Mouse (Mus musculus) adrenal gland, adult 8-10 months (tissue): ENCODE results near the gene 4933428G20Rik. TPM values are rescaled to one million over a fixed set of nuclear protein-coding genes. Genes with fewer than 3 reads are reported as not detected.
A peak's percentile ranks its signal among the peaks of the same experiment; 100 is the strongest.

ENCODE experiments used
- DNase-seq: peaks from one replicate; pipeline ENCODE4 v3.0.0; 2022
- total RNA-seq, 4 experiments: library from RNA; stranded (reverse); gene quantifications; 2 replicates each; pipeline ENCODE4 v1.2.4; 2022

4933428G20Rik gene
- total RNA-seq, 4 experiments from 2014 or later, result 0.35 to 0.80 (median 0.45) TPM; not detected in 1

- no peak for DNase-seq
These were observed 38.8 kb downstream of the 4933428G20Rik start for GRCm38 (mm10) chr11:97461307-97461820.

- DNase-seq, result no peak
These were observed 43.0 kb downstream of the 4933428G20Rik start for GRCm38 (mm10) chr11:97457120-97457519.

DNA sequence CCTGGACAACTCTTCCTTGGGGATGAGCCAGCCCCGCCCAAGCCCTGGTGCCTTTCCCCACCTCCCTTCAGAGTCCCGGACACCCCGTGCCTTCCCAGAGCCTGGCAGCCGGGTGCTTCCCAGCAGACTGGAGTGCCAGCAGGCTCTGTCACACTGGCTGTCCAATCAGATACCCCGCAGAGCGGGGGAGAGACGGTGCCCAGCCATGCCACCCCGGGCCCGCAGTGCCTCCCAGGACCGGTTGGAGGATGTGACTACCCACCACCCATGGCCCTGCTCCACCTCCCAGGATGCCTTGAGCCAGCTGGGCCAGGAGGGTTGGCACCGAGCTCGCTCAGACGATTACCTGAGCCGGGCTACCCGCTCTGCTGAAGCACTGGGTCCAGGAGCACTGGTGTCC is 48.5 kb downstream of the 4933428G20Rik start:
- DNase-seq, result peak; percentile 23

GRCm38 (mm10) chr11:97450305-97450922 is 49.7 kb downstream of the 4933428G20Rik start:
- DNase-seq, result peak; percentile 66

GRCm38 (mm10) chr11:97449601-97450293 is 50.4 kb downstream of the 4933428G20Rik start:
- peak; percentile 89 for DNase-seq

GRCm38 (mm10) chr11:97448611-97449394 is 51.3 kb downstream of the 4933428G20Rik start:
- peak; percentile 88 for DNase-seq

- no peak for DNase-seq
These were observed 52.2 kb downstream of the 4933428G20Rik start for GRCm38 (mm10) chr11:97447979-97448378.

GRCm38 (mm10) chr11:97445999-97446511 is 54.1 kb downstream of the 4933428G20Rik start:
- no peak for DNase-seq

DNA sequence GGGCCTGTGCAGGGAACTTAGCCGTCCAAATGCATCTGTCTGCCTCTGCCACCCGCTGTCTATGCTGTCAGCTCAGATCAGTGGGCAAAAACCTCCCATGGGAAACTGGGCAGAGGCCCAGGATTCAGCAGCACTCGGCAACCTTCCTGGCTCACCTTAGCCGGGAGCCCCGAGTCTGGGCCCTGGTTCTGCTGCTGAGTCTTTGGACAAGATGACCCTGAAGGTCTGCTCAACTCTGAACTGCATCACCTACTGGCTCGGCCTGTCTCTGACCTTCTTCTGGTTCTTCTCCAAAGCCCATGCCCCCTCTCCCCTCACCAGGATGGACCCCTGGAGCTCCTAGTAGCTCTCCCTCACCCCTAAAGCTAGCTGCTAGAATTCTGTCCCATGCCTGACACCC is 54.5 kb downstream of the 4933428G20Rik start:
- DNase-seq, result no peak

DNA sequence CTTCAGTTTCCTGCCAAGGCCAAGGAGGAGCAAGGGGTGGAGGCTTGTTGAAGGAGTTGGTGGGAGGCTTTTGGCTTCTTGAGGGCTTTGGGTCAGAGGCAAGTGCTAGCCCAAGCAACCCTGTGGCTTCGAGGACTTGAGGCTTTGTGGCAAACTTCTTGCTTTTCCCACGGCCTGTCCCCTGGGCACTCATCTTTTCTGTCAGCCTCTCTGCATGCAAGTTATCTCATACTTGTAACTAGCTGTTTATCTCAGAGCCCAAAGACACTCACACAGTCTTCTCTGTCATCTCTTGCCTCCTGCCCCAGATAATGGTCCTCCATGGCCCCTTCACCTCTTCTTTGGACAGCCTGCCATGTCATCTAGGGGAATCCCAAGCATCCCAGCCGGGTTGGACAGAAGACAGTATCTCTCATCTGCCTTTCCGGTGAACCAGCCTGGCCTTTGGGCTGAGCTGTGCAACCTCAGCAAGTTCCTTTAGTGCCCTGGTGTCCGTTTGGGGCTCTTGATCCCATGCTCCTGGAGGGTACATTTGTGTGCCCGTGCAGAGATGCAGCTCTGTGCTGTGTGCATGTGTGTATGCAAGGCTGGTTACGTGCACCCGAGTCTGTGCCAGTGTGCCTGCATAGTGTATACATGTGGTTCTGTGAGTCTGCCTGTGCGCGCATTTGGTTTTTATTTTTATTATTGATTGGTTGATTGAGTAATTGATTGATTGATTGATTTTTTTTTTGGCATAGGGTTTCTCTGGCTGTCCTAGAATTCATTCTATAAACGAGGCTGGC is 57.1 kb downstream of the 4933428G20Rik start:
- no peak for DNase-seq

DNA sequence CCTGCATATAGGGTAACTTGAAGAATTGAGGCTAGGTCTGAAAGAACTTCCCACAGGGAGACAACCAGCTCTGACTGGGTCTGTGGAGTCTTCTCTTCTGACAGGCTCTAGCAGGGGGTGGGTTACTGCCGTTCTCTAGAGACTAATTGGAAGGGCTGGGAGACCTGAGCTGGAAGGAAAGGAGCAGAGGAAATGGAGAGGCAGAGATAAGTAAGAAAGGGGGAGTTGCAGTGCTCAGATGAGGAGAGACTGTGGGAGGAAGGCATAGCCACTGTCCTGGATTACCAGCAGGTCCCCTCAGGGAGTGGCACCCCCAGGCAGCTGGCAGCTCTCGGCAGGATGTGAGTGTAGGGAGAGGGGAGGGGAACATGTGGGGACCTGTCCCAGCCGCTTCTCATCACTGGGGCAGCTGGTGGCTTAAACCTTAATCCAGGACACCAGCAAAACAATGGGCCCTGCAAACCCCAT is 58.4 kb downstream of the 4933428G20Rik start:
- DNase-seq, result no peak

- peak; percentile 79 for DNase-seq
These were observed 59.0 kb downstream of the 4933428G20Rik start for GRCm38 (mm10) chr11:97441036-97441657.

Other genes starting within 250 kb of the 4933428G20Rik start
- gene Npepps, start 219.7 kb downstream of the 4933428G20Rik start, total RNA-seq, result 100 to 1,000 TPM in 2 of 4 experiments, 10 to 100 TPM in 2; 79.8 to 128 (median 106) TPM
- 10 to 100 TPM; 31.1 to 42.8 (median 35.9) TPM for gene Mrpl45, start 184.6 kb downstream of the 4933428G20Rik start, total RNA-seq
- gene Gpr179, start 148.3 kb downstream of the 4933428G20Rik start, total RNA-seq, result 1 to 10 TPM in 3 of 4 experiments, under 1 TPM in 1; 0.96 to 6.4 (median 4.0) TPM
- gene Socs7, start 137.8 kb downstream of the 4933428G20Rik start, total RNA-seq, result 10 to 100 TPM; 22.2 to 28.3 (median 24.9) TPM
- gene Arhgap23, start 84.8 kb downstream of the 4933428G20Rik start, total RNA-seq, result 10 to 100 TPM; 23.3 to 36.4 (median 31.8) TPM
- gene Srcin1, start 75.8 kb upstream of the 4933428G20Rik start, total RNA-seq, result 10 to 100 TPM; 10.7 to 37.6 (median 19.9) TPM
- 1 to 10 TPM; 2.1 to 5.4 (median 4.0) TPM for gene Epop, start 129.4 kb upstream of the 4933428G20Rik start, total RNA-seq
- gene Mllt6, start 163.1 kb upstream of the 4933428G20Rik start, total RNA-seq, result 10 to 100 TPM; 53.1 to 99.4 (median 71.8) TPM
- gene Cisd3, start 185.5 kb upstream of the 4933428G20Rik start, total RNA-seq, result 100 to 1,000 TPM; 153 to 194 (median 169) TPM
- 10 to 100 TPM; 22.2 to 48.5 (median 32.1) TPM for gene Pcgf2, start 200.2 kb upstream of the 4933428G20Rik start, total RNA-seq
- 100 to 1,000 TPM; 197 to 238 (median 210) TPM for gene Psmb3, start 203.1 kb upstream of the 4933428G20Rik start, total RNA-seq
- gene Pip4k2b, start 244.4 kb upstream of the 4933428G20Rik start, total RNA-seq, result 10 to 100 TPM; 25.5 to 35.1 (median 32.2) TPM